Mouse (Mus musculus): ENCODE measurements at regions not wholly inside any gene's neighbourhood (a gene's known extent, or its start where the extent isn't known, plus 50 kb on each side); places are given as distances from the start of the nearest gene placed in this dataset.

GRCm38 (mm10) chr6:106876690-106877089 lies 76.8 kb upstream of the Crbn start:
- H3K27me3 ChIP-seq (ENCODE audit: control insufficient read depth, insufficient read depth, low read length): no peaks in the 10 kb centered on the region
- WGBS: 76% methylated on average over 1 of the region's 1 CpGs

DNA sequence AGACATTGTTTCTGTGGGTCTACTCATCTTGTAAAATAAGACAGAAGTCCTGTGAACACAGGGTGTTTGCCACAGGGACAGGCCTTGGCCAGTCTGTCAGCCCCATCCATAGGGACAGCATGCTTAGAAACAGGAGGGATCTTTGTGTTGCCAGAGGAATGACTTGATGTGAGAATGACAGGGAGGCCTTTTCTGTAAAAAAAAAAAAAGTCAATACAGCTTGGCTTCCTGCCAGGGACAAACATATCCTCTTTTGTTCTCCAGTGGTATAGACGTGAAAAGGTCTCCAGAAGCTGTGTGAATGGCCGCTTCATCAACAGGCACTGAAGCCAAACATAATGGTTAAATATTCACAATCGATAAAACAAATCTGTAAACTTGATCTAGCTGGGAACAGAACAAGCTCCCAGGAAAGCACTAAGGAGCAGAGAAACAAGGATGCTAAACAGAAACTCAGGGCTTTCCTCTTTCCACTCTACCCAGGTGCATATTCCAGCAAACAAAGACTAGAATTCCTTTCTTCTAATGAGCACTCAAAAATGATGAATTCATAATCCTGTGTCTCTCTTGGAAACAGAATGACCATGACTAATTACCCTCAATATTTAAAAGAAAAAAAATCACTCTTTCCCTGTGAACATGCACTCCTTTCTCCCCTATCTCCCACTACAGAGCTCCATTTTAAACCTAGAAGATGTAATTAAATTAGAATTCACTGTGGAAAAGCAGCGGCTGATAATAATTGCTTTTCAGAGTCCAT lies 92.2 kb upstream of the Crbn start:
- no peaks in the 10 kb centered on the region for H3K36me3 ChIP-seq (ENCODE audit: control insufficient read depth, insufficient read depth)
- H3K4me1 ChIP-seq (ENCODE audit: control insufficient read depth, insufficient read depth, low read length): no peaks in the 10 kb centered on the region
- H3K27ac ChIP-seq (ENCODE audit: low read length): no peak overlapping the region
- H3K4me3 ChIP-seq (ENCODE audit: low read length): no peak overlapping the region
- H3K4me2 ChIP-seq (ENCODE audit: low read depth, low read length): no peak overlapping the region
- H3K27me3 ChIP-seq (ENCODE audit: control insufficient read depth, insufficient read depth, low read length): no peaks in the 10 kb centered on the region
- no peak for ATAC-seq (replicated peaks; ENCODE audit: extremely low read depth, insufficient read depth, low FRiP score)
- WGBS: 65% methylated on average over 4 of the region's 4 CpGs
- no peak overlapping the region for H3K9ac ChIP-seq (ENCODE audit: low read length)
- H3K9me3 ChIP-seq (replicated peaks; ENCODE audit: control insufficient read depth, low read length): no peaks in the 10 kb centered on the region

More at GRCm38 (mm10) chr6:106876690-106877089, 76.8 kb upstream of the Crbn start:
- no peak overlapping the region for H3K27ac ChIP-seq (ENCODE audit: low read length)
- no peaks in the 10 kb centered on the region for H3K36me3 ChIP-seq (ENCODE audit: control insufficient read depth, insufficient read depth)
- no peak for ATAC-seq (replicated peaks; ENCODE audit: extremely low read depth, insufficient read depth, low FRiP score)
- no peak overlapping the region for H3K9ac ChIP-seq (ENCODE audit: low read length)
- no peaks in the 10 kb centered on the region for H3K9me3 ChIP-seq (replicated peaks; ENCODE audit: control insufficient read depth, low read length)
- no peak overlapping the region for H3K4me3 ChIP-seq (ENCODE audit: low read length)
- no peaks in the 10 kb centered on the region for H3K4me1 ChIP-seq (ENCODE audit: control insufficient read depth, insufficient read depth, low read length)
- H3K4me2 ChIP-seq (ENCODE audit: low read depth, low read length): no peak overlapping the region

GRCm38 (mm10) chr6:106892639-106892934 lies 92.7 kb upstream of the Crbn start:
- Histone ChIP-seq H3K27ac (ENCODE audit: low read length) (no peak overlapping the region), H3K27me3 (ENCODE audit: control insufficient read depth, insufficient read depth, low read length) (no peaks in the 10 kb centered on the region), H3K36me3 (ENCODE audit: control insufficient read depth, insufficient read depth) (no peaks in the 10 kb centered on the region), H3K4me3 (ENCODE audit: low read length) (no peak overlapping the region), H3K9ac (ENCODE audit: low read length) (no peak overlapping the region), H3K4me2 (ENCODE audit: low read depth, low read length) (no peak overlapping the region), H3K9me3 (replicated peaks; ENCODE audit: control insufficient read depth, low read length) (no peaks in the 10 kb centered on the region), H3K4me1 (ENCODE audit: control insufficient read depth, insufficient read depth, low read length) (no peaks in the 10 kb centered on the region)
- no peak for ATAC-seq (replicated peaks; ENCODE audit: extremely low read depth, insufficient read depth, low FRiP score)
- WGBS: 38% methylated on average over 2 of the region's 2 CpGs

DNA sequence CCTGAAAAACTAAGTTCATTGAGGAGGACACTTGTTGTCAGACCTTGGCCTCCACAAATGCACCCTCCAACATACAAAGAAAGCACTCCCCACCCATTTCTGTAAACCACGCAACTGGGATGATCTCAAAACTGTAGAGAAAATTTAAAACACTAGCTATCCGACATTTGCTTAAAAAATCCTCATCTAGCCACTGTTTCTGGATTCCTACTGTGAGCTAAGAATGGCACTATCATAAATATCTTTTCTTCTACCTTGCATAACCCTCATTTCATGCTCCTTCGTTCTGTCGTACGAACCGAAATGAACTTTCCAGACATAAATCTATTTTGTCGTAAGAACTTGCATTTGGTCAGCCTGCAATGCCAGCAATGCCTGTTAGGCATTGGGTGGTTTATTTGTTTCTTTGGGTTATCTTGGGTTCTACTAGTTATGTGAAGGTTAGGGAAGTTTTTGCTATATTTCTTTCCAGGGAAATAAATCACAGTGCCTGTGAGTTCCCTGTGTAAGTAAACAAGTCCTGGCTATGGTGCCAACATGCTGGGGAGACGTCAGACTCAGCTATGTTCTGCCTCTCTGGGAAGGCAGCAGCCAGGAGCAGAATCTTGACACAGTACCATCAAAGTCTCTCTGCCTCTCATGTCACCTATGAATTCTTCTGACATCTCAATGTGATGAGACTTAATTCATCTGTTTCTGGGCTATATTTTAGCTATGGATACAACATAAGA lies 104.2 kb upstream of the Crbn start:
- Histone ChIP-seq H3K9ac (ENCODE audit: low read length) (no peak overlapping the region), H3K27me3 (ENCODE audit: control insufficient read depth, insufficient read depth, low read length) (no peaks in the 10 kb centered on the region), H3K36me3 (ENCODE audit: control insufficient read depth, insufficient read depth) (no peaks in the 10 kb centered on the region), H3K4me1 (ENCODE audit: control insufficient read depth, insufficient read depth, low read length) (no peaks in the 10 kb centered on the region), H3K9me3 (replicated peaks; ENCODE audit: control insufficient read depth, low read length) (0 out of 2 replicates have a peak, but pooled peaks cover 2% of the 10 kb centered on the region), H3K27ac (ENCODE audit: low read length) (no peak overlapping the region), H3K4me2 (ENCODE audit: low read depth, low read length) (no peak overlapping the region), H3K4me3 (ENCODE audit: low read length) (no peak overlapping the region)
- 79% methylated on average over 8 of the region's 8 CpGs for WGBS
- ATAC-seq (replicated peaks; ENCODE audit: extremely low read depth, insufficient read depth, low FRiP score): no peak

DNA sequence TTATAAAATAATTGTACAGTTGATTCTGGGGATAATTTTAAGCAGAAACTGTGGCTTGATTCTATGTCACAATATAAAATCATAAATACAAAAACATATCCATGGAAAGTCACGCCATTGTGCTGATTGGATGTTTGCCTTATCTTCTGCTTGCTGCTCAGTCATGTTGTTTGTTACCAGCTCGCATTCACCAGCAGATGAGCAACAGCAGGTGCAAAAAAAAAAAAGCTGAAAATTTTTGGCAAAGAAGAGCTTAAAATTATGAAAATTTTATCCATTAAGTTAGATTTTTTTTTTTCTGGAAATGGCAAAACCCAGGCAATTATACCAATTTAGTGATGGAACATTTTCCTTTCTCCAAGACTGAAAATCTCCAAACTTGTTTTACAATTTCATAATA lies 115.2 kb upstream of the Crbn start:
- no peaks in the 10 kb centered on the region for H3K36me3 ChIP-seq (ENCODE audit: control insufficient read depth, insufficient read depth)
- H3K4me2 ChIP-seq (ENCODE audit: low read depth, low read length): no peak overlapping the region
- no peak overlapping the region for H3K9ac ChIP-seq (ENCODE audit: low read length)
- no peaks in the 10 kb centered on the region for H3K4me1 ChIP-seq (ENCODE audit: control insufficient read depth, insufficient read depth, low read length)
- no peaks in the 10 kb centered on the region for H3K27me3 ChIP-seq (ENCODE audit: control insufficient read depth, insufficient read depth, low read length)
- WGBS: 67% methylated on average over 2 of the region's 2 CpGs
- H3K4me3 ChIP-seq (ENCODE audit: low read length): no peak overlapping the region
- no peaks in the 10 kb centered on the region for H3K9me3 ChIP-seq (replicated peaks; ENCODE audit: control insufficient read depth, low read length)
- no peak overlapping the region for H3K27ac ChIP-seq (ENCODE audit: low read length)
- no peak for ATAC-seq (replicated peaks; ENCODE audit: extremely low read depth, insufficient read depth, low FRiP score)

DNA sequence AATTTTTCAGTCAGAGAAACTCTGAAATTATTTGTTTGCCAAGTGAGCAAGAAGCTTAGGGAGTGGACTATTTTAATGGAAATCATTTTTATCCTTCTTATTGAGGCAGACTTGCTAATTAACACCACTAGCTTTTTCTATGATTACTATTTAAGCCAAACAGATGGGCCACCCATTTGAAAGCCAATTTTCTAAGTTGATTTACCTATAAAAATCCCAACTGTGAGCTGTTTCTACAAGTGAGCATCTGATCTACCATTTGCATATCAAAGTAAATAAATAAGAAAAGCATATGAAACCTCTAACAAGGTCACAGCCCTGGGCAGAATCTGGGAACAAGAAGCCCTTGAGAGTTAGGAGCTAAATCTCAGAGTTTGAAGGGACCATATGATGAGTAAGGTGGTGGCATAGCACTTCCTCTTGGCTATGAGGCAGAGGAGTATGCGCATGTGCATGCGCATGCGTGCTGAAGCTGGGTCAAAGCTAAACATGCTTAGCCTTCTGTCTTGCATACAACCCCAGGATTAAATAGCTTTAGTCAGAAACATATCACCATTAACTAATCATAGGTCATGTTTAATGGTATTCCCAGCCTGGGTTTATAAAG lies 116.9 kb upstream of the Crbn start:
- no peak overlapping the region for H3K4me2 ChIP-seq (ENCODE audit: low read depth, low read length)
- 94% methylated on average over 3 of the region's 3 CpGs for WGBS
- H3K36me3 ChIP-seq (ENCODE audit: control insufficient read depth, insufficient read depth): no peaks in the 10 kb centered on the region
- no peak overlapping the region for H3K4me3 ChIP-seq (ENCODE audit: low read length)
- H3K27ac ChIP-seq (ENCODE audit: low read length): no peak overlapping the region
- no peak for ATAC-seq (replicated peaks; ENCODE audit: extremely low read depth, insufficient read depth, low FRiP score)
- no peaks in the 10 kb centered on the region for H3K4me1 ChIP-seq (ENCODE audit: control insufficient read depth, insufficient read depth, low read length)
- H3K9me3 ChIP-seq (replicated peaks; ENCODE audit: control insufficient read depth, low read length): no peaks in the 10 kb centered on the region
- H3K9ac ChIP-seq (ENCODE audit: low read length): no peak overlapping the region
- no peaks in the 10 kb centered on the region for H3K27me3 ChIP-seq (ENCODE audit: control insufficient read depth, insufficient read depth, low read length)

DNA sequence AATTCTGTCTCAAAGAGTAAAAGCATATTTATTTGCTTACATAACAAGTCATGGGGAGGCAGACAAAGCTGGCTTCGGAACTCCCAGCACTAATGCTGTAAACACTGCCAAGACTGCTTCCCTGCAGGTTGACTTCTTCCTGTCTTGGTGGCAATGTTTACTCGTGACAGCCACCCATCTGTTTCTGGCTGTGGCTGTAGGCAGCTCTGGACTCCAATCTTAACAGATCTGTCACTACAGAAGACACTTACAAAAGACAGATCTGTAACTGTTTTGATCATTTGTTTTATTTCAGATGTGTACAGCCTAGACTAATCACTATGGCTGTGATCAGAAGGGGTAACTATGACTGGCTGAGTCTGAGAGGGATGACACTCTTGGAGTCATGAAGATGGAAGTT lies 121.1 kb upstream of the Crbn start:
- Histone ChIP-seq H3K4me1 (ENCODE audit: control insufficient read depth, insufficient read depth, low read length) (no peaks in the 10 kb centered on the region), H3K36me3 (ENCODE audit: control insufficient read depth, insufficient read depth) (no peaks in the 10 kb centered on the region), H3K9ac (ENCODE audit: low read length) (no peak overlapping the region), H3K4me2 (ENCODE audit: low read depth, low read length) (no peak overlapping the region), H3K27ac (ENCODE audit: low read length) (no peak overlapping the region), H3K9me3 (replicated peaks; ENCODE audit: control insufficient read depth, low read length) (no peaks in the 10 kb centered on the region), H3K4me3 (ENCODE audit: low read length) (no peak overlapping the region), H3K27me3 (ENCODE audit: control insufficient read depth, insufficient read depth, low read length) (no peaks in the 10 kb centered on the region)
- no peak for ATAC-seq (replicated peaks; ENCODE audit: extremely low read depth, insufficient read depth, low FRiP score)
- WGBS: 30% methylated on average over 2 of the region's 2 CpGs

GRCm38 (mm10) chr6:106925486-106925885 lies 125.6 kb upstream of the Crbn start:
- Histone ChIP-seq H3K36me3 (ENCODE audit: control insufficient read depth, insufficient read depth) (no peaks in the 10 kb centered on the region), H3K27ac (ENCODE audit: low read length) (no peak overlapping the region), H3K27me3 (ENCODE audit: control insufficient read depth, insufficient read depth, low read length) (no peaks in the 10 kb centered on the region), H3K9me3 (replicated peaks; ENCODE audit: control insufficient read depth, low read length) (peaks cover 2% of the 10 kb centered on the region; the same call in 1 of the 2 replicates), H3K9ac (ENCODE audit: low read length) (no peak overlapping the region), H3K4me1 (ENCODE audit: control insufficient read depth, insufficient read depth, low read length) (no peaks in the 10 kb centered on the region), H3K4me3 (ENCODE audit: low read length) (no peak overlapping the region), H3K4me2 (ENCODE audit: low read depth, low read length) (no peak overlapping the region)
- WGBS: 74% methylated on average over 2 of the region's 2 CpGs
- ATAC-seq (replicated peaks; ENCODE audit: extremely low read depth, insufficient read depth, low FRiP score): no peak

- Histone ChIP-seq H3K36me3 (ENCODE audit: control insufficient read depth, insufficient read depth) (no peaks in the 10 kb centered on the region), H3K27me3 (ENCODE audit: control insufficient read depth, insufficient read depth, low read length) (no peaks in the 10 kb centered on the region), H3K9me3 (replicated peaks; ENCODE audit: control insufficient read depth, low read length) (no peaks in the 10 kb centered on the region), H3K9ac (ENCODE audit: low read length) (no peak overlapping the region), H3K27ac (ENCODE audit: low read length) (no peak overlapping the region), H3K4me1 (ENCODE audit: control insufficient read depth, insufficient read depth, low read length) (no peaks in the 10 kb centered on the region), H3K4me3 (ENCODE audit: low read length) (no peak overlapping the region), H3K4me2 (ENCODE audit: low read depth, low read length) (no peak overlapping the region)
- no peak for ATAC-seq (replicated peaks; ENCODE audit: extremely low read depth, insufficient read depth, low FRiP score)
- 66% methylated on average over 6 of the region's 6 CpGs for WGBS
Observed at GRCm38 (mm10) chr6:106933584-106933983, 133.7 kb upstream of the Crbn start.
